Mouse (Mus musculus): ENCODE measurements around the gene Frmpd2.
A peak's percentile ranks its signal among the peaks of the same experiment; 100 is the strongest.
"Not testable (repeated sequence)": the region's sequence is repeated elsewhere in the genome, so short reads cannot be mapped to it uniquely, and the experiment has no call there.

Gene Frmpd2

GRCm38 (mm10) chr14:33471331-33471730 is at the start of gene Frmpd2:
TSS of gene Frmpd2 (plus strand) at chr14:33471696.
- no peak for DNase-seq

GRCm38 (mm10) chr14:33423003-33423402 is 48.5 kb upstream of the Frmpd2 start:
- no peak for DNase-seq

- no peak for DNase-seq
These were observed 47.4 kb upstream of the Frmpd2 start for GRCm38 (mm10) chr14:33424124-33424523.

- not testable (repeated sequence) for DNase-seq
These were observed 39.0 kb upstream of the Frmpd2 start for GRCm38 (mm10) chr14:33432485-33432884.

- DNase-seq: no peak
These were observed 27.7 kb upstream of the Frmpd2 start for GRCm38 (mm10) chr14:33443780-33444179.

DNA sequence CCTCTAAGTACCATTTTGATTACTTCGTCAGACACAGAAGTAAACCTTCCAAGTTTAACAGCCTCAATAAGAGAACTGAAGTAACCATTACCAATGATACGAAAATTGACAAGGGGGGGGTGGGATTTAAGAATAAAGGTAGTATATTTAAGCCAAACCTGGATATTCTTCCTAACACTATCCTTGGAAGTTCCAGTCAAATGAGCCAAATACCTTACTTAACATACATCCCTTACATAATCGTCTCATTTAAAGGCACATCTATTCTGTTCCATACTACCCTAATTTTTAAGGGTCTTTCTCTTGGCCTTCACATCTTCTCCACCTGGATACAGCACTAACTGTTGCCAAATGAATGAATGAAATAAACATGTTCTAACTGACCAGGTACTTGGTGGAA is 25.5 kb upstream of the Frmpd2 start:
- no peak for DNase-seq

GRCm38 (mm10) chr14:33446561-33447023 is 24.9 kb upstream of the Frmpd2 start:
- DNase-seq: peak in 1 of 2 experiments; percentile 24

DNA sequence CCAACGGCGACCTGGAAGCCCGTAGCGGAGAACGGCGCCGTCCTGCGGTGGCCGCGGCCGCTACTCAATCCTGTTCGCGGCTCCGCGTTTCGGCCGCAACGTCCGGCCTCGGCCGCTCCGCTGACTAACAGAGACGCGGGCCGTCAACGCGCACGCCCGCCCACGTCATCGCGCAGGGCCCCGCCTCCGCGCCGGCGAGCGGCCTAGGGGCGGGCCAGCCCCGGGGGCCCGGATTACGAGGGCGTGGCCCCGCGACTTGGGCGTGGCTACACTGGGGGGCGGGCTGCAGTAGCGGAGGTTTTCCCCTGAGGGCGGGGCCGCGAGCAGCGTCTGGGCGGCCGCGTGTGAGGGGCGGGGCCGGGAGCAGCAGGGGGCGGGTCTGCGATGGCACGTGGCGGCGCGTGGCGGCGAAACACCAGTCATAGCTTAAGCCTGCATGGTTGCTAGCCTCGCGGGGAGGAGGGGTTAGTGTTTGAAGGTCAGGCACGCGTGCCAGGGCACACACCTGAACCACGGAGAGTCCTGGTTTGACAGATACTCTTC is 24.4 kb upstream of the Frmpd2 start, which contains the start of gene Mapk8:
Mapk8 (minus strand) TSS at position 132 of the 543 bp plus-strand sequence.
- DNase-seq: peak; percentile 96 to 97

DNA sequence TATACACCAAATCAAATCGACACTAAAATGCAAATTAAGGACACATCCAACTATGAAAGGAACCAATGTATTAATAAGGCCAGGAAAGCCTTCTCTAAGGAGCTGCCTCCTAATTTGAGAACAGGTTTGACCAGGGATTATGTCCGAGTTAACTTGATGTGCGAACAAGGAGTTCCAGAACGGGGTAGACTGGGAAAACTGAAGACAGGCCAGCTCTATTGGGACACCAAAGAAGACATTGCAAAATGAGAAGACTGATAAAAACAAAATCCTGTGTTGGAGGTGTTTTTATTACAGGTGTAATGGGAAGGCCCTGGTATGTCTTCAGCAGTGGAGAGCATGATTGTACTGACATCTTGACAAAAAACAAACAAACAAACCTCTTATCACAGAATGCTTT is 23.2 kb upstream of the Frmpd2 start:
- no peak for DNase-seq

- DNase-seq: no peak
These were observed 22.1 kb upstream of the Frmpd2 start for GRCm38 (mm10) chr14:33449296-33449840.

DNA sequence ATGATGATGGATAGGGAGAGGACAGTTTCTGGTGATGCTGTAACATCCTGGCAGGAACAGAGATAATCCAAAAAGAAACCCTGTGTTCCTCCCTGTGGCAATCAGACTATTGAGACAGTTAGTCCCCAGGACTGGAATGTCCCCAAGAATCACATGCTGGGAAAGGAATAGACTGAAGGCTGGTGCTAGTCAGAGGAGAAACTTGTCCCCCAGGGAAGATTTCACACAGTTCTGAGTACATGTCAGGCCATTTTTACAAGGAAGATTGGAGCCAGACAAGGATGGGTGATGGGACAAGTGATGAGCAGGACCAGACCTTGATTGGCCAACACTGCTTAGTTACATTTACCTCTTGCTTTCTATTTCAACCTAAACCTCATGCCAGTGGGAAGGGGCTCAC is 21.2 kb upstream of the Frmpd2 start:
- DNase-seq: no peak

GRCm38 (mm10) chr14:33463658-33464057 is 7.8 kb upstream of the Frmpd2 start:
- no peak for DNase-seq

- no peak for DNase-seq
These were observed 3.7 kb upstream of the Frmpd2 start for GRCm38 (mm10) chr14:33467766-33468165.

- DNase-seq: no peak
These were observed 3.0 kb downstream of the Frmpd2 start for GRCm38 (mm10) chr14:33474461-33474860.

- DNase-seq: no peak
These were observed 4.7 kb downstream of the Frmpd2 start for GRCm38 (mm10) chr14:33476094-33476760.

DNA sequence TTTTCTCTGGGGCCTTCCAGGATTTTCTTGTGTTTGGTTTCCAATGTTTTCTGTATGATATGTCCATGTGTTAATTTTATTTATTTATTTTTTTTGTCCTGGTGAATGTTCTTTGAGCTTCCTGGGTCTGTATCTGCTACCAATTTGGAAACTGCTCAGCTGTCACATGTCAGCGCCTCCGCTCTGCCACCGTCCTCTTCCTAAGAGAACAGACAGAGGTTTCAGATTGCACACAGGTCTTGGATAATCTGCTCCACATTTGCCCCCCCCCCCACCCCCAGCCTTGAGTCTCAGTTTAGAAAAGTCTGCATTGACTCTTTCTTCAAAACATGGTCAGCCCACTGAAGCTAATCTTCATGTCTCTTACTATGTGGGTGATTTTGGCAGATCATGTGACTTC is 10.5 kb downstream of the Frmpd2 start:
- no peak for DNase-seq

- DNase-seq: peak; percentile 78 to 79
These were observed 16.5 kb downstream of the Frmpd2 start for GRCm38 (mm10) chr14:33487805-33488550.

DNA sequence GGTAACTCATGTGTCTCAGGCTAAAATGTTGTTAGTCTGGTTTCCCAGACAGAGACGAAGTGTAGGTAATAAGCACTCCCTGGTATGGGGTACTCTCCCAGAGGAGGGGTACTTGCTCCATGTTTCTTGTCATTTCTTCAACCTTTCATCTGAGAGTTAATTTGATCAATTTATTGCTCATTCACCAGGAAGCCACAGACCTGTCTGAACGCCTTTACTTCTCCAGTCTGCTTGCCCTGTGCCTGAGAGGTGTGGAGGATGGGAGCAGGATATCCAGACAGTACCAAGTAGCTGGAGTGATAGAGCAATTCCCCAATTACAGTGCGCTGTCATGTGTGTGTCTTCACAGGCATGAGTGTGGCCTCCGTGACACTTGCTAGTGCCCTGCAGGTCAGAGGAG is 23.7 kb downstream of the Frmpd2 start:
- no peak for DNase-seq

- no peak for DNase-seq
These were observed 25.9 kb downstream of the Frmpd2 start for GRCm38 (mm10) chr14:33497418-33497817.

DNA sequence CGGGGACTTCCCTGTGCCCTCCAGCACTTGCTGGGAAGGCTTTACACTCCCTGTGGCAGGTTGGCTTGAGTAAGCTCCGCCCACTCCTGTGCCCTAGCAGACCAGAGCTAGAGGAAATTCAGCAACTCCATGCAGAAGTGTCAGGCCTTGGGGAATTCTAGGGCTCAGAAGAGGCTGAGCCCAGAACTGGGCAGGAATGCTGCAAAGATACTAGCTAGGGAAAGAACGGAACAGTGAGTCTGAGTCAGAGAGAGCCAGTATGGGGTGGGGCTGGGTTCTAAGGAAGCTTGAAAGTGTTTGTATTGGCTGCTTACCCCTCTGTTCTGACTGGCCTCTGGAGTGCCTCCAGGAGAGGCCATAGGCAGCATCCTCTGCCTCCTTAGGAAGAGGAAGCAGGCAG is 27.4 kb downstream of the Frmpd2 start:
- DNase-seq: no peak

DNA sequence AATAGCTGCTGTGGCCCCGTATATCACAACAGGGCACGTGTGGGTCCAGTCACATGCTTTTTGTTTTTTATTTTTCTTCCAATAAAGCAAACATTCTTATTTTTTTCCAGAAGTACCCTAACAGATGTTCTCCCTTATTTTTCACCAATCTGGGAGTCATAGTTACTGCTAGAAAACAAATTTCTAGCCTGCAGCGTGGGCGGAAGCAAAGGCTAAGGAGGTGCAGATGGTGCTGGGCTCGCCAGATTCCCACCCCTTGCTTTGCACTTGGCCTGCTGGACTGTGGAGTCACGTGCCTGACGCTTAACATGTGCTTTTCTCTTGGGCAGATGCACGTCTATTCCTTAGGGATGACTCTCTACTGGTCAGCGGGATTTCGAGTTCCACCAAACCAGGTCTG is 29.1 kb downstream of the Frmpd2 start:
- DNase-seq: no peak

- DNase-seq: no peak
These were observed 31.8 kb downstream of the Frmpd2 start for GRCm38 (mm10) chr14:33503311-33503710.

- no peak for DNase-seq
These were observed 35.2 kb downstream of the Frmpd2 start for GRCm38 (mm10) chr14:33506696-33507095.

DNA sequence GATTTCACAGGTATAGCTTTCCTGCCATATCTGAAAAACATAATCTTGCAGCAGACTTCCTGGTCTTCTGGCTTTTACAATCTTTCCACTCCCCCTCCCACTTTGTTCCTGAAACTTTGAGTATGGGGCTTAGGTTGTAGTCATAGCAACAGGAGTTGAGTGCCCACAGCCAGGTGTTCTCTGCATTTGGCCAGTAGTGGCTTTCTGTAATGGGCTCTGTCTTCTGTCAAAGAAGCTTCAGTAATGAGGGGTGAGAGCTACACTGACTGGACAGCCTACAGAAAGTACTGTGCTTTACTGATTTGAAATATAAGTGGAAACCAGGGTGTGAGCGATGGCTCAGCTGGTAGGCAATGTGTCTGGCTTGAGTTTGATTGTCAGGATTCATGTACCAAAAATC is 37.2 kb downstream of the Frmpd2 start:
- no peak for DNase-seq

All from kidney, adult 8-10 months (tissue).